Mouse (Mus musculus) intestine, postnatal 0 days (tissue): ENCODE measurements around the gene Peli1. TPM values are rescaled to one million over a fixed set of nuclear protein-coding genes. Genes with fewer than 3 reads are reported as not detected.

ENCODE experiments used
- ATAC-seq: fragments of 200-750 bp; cut with Nextera tagmentation; 2 replicates; pipeline ENCODE4 v1.8.0; 2017; ENCODE audit warnings: mild to moderate bottlenecking, moderate TSS enrichment, moderate library complexity
- H3K27ac ChIP-seq: fragments of 300-500 bp; sonication (generic); 2 replicates; pipeline ENCODE4 v1.5.1; 2014; ENCODE audit warnings: mild to moderate bottlenecking, low read depth, low read length, moderate library complexity
- H3K27me3 ChIP-seq: fragments of 300-500 bp; sonication (generic); replicated peaks from 2 replicates; pipeline ENCODE4 v1.6.1; 2014; ENCODE audit warnings: low read length, mixed read lengths; ENCODE audit not compliant: control insufficient read depth, insufficient read depth
- H3K36me3 ChIP-seq: fragments of 300-500 bp; sonication (generic); 2 replicates; pipeline ENCODE4 v1.6.1; 2014; ENCODE audit warnings: mild to moderate bottlenecking, moderate library complexity; ENCODE audit not compliant: control insufficient read depth, insufficient read depth
- H3K4me1 ChIP-seq: fragments of 300-500 bp; sonication (generic); replicated peaks from 2 replicates; pipeline ENCODE4 v1.6.1; 2014; ENCODE audit warnings: antibody characterized with exemption, low read length, mixed read lengths; ENCODE audit not compliant: control insufficient read depth, insufficient read depth
- H3K4me2 ChIP-seq: fragments of 300-500 bp; sonication (generic); replicated peaks from 2 replicates; pipeline ENCODE4 v1.6.1; 2014; ENCODE audit warnings: low read depth, mild to moderate bottlenecking, moderate library complexity
- H3K4me3 ChIP-seq: fragments of 300-500 bp; sonication (generic); 2 replicates; pipeline ENCODE4 v1.5.1; 2014; ENCODE audit warnings: low read depth, low read length
- H3K9ac ChIP-seq: fragments of 300-500 bp; sonication (generic); 2 replicates; pipeline ENCODE4 v1.6.1; 2014; ENCODE audit warnings: mild to moderate bottlenecking, low read depth, low read length
- H3K9me3 ChIP-seq: fragments of 300-500 bp; sonication (generic); 2 replicates; pipeline ENCODE4 v1.6.1; 2016; ENCODE audit warnings: mixed run types; ENCODE audit not compliant: control insufficient read depth
- CTCF ChIP-seq: sonication (generic); IDR thresholded peaks from 2 replicates; pipeline ENCODE4 v1.5.1; 2016; ENCODE audit warnings: low read depth, mild to moderate bottlenecking, control low read depth, antibody characterized with exemption, moderate library complexity
- WGBS: fragments of 180-500 bp; shearing (Covaris S2); extraction: QIAGEN DNeasy Blood & Tissue Kit; methylation state at CpG from one replicate; pipeline ENCODE4 v1.1.7; 2014; 5-methylcytosine and 5-hydroxymethylcytosine counted together
- polyA plus RNA-seq: library from polyadenylated mRNA; unstranded; fragments of >200 nt; fragmentation: Nextera tagmentation; extraction: Ambion mirVana; gene quantifications from 2 replicates; pipeline ENCODE4 v1.2.1, GENCODE M21; 2015

The Peli1 gene
- polyA plus RNA-seq, 1 experiment from 2014 or later: 27.2 TPM

- Histone ChIP-seq H3K9ac (no peak overlapping the region), H3K36me3 (peaks cover 33% of the 10 kb centered on the region), H3K9me3 (no peaks in the 10 kb centered on the region), H3K4me1 (no peaks in the 10 kb centered on the region), H3K27ac (no peak overlapping the region), H3K4me3 (no peak overlapping the region), H3K4me2 (no peak overlapping the region), H3K27me3 (no peaks in the 10 kb centered on the region)
- TF ChIP-seq CTCF: no peak
- WGBS: 89% methylated on average over 5 of the region's 5 CpGs
- no peak for ATAC-seq
Measured at GRCm38 (mm10) chr11:21150316-21150715, 59.2 kb downstream of the Peli1 start.

GRCm38 (mm10) chr11:21151672-21152071 is 60.6 kb downstream of the Peli1 start:
- Histone ChIP-seq H3K27ac (no peak overlapping the region), H3K36me3 (peaks cover 28% of the 10 kb centered on the region), H3K4me3 (no peak overlapping the region), H3K4me1 (no peaks in the 10 kb centered on the region), H3K9me3 (no peaks in the 10 kb centered on the region), H3K27me3 (no peaks in the 10 kb centered on the region), H3K4me2 (no peak overlapping the region), H3K9ac (no peak overlapping the region)
- ATAC-seq: no peak
- WGBS: 98% methylated on average over 1 of the region's 1 CpGs
- TF ChIP-seq CTCF: no peak

- ATAC-seq: no peak
- TF ChIP-seq CTCF: no peak
- Histone ChIP-seq H3K9ac (no peak overlapping the region), H3K4me1 (no peaks in the 10 kb centered on the region), H3K9me3 (no peaks in the 10 kb centered on the region), H3K4me2 (no peak overlapping the region), H3K4me3 (no peak overlapping the region), H3K36me3 (peaks cover 17% of the 10 kb centered on the region), H3K27ac (no peak overlapping the region), H3K27me3 (no peaks in the 10 kb centered on the region)
- WGBS: 71% methylated on average over 4 of the region's 4 CpGs
Measured at GRCm38 (mm10) chr11:21153111-21153510, 62.0 kb downstream of the Peli1 start.

- no peak overlapping the region for H3K4me3 ChIP-seq
- TF ChIP-seq CTCF: no peak
- H3K9ac ChIP-seq: no peak overlapping the region
- H3K36me3 ChIP-seq: peaks cover 5% of the 10 kb centered on the region; the same call in 1 of the 2 replicates
- no peaks in the 10 kb centered on the region for H3K9me3 ChIP-seq
- H3K27me3 ChIP-seq: no peaks in the 10 kb centered on the region
- H3K27ac ChIP-seq: no peak overlapping the region
- ATAC-seq: no peak
- H3K4me2 ChIP-seq: no peak overlapping the region
- H3K4me1 ChIP-seq: no peaks in the 10 kb centered on the region
- 72% methylated on average over 4 of the region's 4 CpGs for WGBS
Measured at GRCm38 (mm10) chr11:21157595-21157994, 66.5 kb downstream of the Peli1 start.

GRCm38 (mm10) chr11:21162093-21162492 is 71.0 kb downstream of the Peli1 start:
- no peak overlapping the region for H3K27ac ChIP-seq
- H3K27me3 ChIP-seq: no peaks in the 10 kb centered on the region
- H3K4me3 ChIP-seq: no peak overlapping the region
- no peaks in the 10 kb centered on the region for H3K9me3 ChIP-seq
- H3K36me3 ChIP-seq: no peaks in the 10 kb centered on the region
- no peak overlapping the region for H3K9ac ChIP-seq
- WGBS: 84% methylated on average over 5 of the region's 5 CpGs
- TF ChIP-seq CTCF: no peak
- H3K4me2 ChIP-seq: no peak overlapping the region
- no peaks in the 10 kb centered on the region for H3K4me1 ChIP-seq
- no peak for ATAC-seq

GRCm38 (mm10) chr11:21163143-21163542 is 72.1 kb downstream of the Peli1 start:
- Histone ChIP-seq H3K9me3 (no peaks in the 10 kb centered on the region), H3K27ac (peak overlapping the region; percentile 36; the same call in 1 of the 2 replicates), H3K36me3 (no peaks in the 10 kb centered on the region), H3K9ac (no peak overlapping the region), H3K4me2 (peak overlapping the region; percentile 30; the same call in 1 of the 2 replicates), H3K4me3 (no peak overlapping the region), H3K27me3 (no peaks in the 10 kb centered on the region), H3K4me1 (no peaks in the 10 kb centered on the region)
- TF ChIP-seq CTCF: no peak
- 31% methylated on average over 7 of the region's 7 CpGs for WGBS
- peak; percentile 74 for ATAC-seq

GRCm38 (mm10) chr11:21163673-21164072 is 72.6 kb downstream of the Peli1 start:
- Histone ChIP-seq H3K27me3 (no peaks in the 10 kb centered on the region), H3K9me3 (no peaks in the 10 kb centered on the region), H3K4me2 (peak overlapping the region; percentile 30; the same call in 1 of the 2 replicates), H3K9ac (no peak overlapping the region), H3K36me3 (no peaks in the 10 kb centered on the region), H3K27ac (peak overlapping the region; percentile 36; the same call in 1 of the 2 replicates), H3K4me1 (no peaks in the 10 kb centered on the region), H3K4me3 (no peak overlapping the region)
- 4% methylated on average over 5 of the region's 5 CpGs for WGBS
- peak; percentile 22; the same call in 1 of the 2 replicates for ATAC-seq
- TF ChIP-seq CTCF: peak; percentile 11; the same call in 1 of the 2 replicates
